In the genomic region with DNA sequence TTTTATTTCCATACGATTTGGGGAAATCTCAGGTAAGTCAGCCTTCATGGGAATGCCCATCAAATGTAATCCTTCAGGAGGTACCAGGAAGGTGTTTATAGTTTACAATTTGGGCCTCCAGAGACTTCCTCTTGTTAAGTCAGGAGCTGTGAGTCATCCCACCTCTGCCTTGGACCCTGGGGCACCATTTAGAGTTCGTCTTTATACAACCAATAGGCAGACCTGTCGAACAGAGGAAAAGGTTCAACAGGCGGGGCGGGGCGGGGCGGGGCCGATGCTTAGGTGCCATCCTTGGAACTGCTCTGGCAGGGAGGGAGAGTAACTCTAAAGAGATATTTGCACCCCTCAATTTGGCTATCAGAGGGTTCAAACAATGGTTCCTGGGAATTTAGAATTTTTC, we compare ENCODE assay signal across 33 mouse cellular contexts.
"Had no signal": no experiment of that assay in that cellular context is flagged by ENCODE, and none has a peak within 500 bp of the region (broad histone marks: within the 10 kb centered on the region; RNA-seq: fewer than 3 reads in every experiment).

No protein-coding gene starts in this region.

- DNase-seq: heart, postnatal 10 days; heart, postnatal 14 days; heart, postnatal 36 days; heart, postnatal 4 days; kidney, adult 11 months; kidney, adult 18-20 months; kidney, adult 2 months; kidney, adult 8-10 months; kidney, adult 9 months; kidney, postnatal 10 days; kidney, postnatal 14 days; kidney, postnatal 25 days; kidney, postnatal 36 days; kidney, postnatal 4 days; layer of hippocampus, adult 9-11 months; layer of hippocampus, postnatal 36 days had no signal

- ATAC-seq: hindbrain, embryonic 16.5 days; hindbrain, postnatal 0 days; inflammation-experienced regulatory T-cells, adult 6 months had no signal

- H3K27me3 ChIP-seq: heart, embryonic 12.5 days; heart, embryonic 13.5 days; heart, embryonic 15.5 days; hindbrain, embryonic 12.5 days; hindbrain, embryonic 13.5 days; hindbrain, embryonic 15.5 days; kidney, embryonic 15.5 days had no signal

- H3K4me1 ChIP-seq: heart, embryonic 10.5 days; heart, embryonic 15.5 days; hindbrain, embryonic 10.5 days; hindbrain, embryonic 12.5 days; hindbrain, embryonic 13.5 days; hindbrain, embryonic 15.5 days; kidney, embryonic 15.5 days had no signal

- H3K27ac ChIP-seq: heart, embryonic 10.5 days; heart, embryonic 13.5 days; heart, embryonic 15.5 days; hindbrain, embryonic 10.5 days; hindbrain, embryonic 12.5 days; hindbrain, embryonic 13.5 days; hindbrain, embryonic 14.5 days; hindbrain, embryonic 15.5 days; hindbrain, postnatal 0 days; kidney, embryonic 15.5 days; kidney, postnatal 0 days; layer of hippocampus, adult 2 months; left cerebral cortex, adult 2 months had no signal

- H3K36me3 ChIP-seq: heart, embryonic 10.5 days; heart, embryonic 12.5 days; heart, embryonic 13.5 days; heart, embryonic 15.5 days; hindbrain, embryonic 10.5 days; hindbrain, embryonic 12.5 days; hindbrain, embryonic 13.5 days; hindbrain, embryonic 15.5 days; kidney, embryonic 15.5 days had no signal

- H3K4me2 ChIP-seq: heart, embryonic 11.5 days; heart, embryonic 12.5 days; heart, embryonic 13.5 days; heart, embryonic 15.5 days; hindbrain, embryonic 12.5 days; hindbrain, embryonic 13.5 days; hindbrain, embryonic 14.5 days; hindbrain, embryonic 15.5 days; kidney, embryonic 15.5 days had no signal

- H3K4me3 ChIP-seq: heart, embryonic 10.5 days; heart, embryonic 12.5 days; heart, embryonic 13.5 days; heart, embryonic 15.5 days; hindbrain, embryonic 10.5 days; hindbrain, embryonic 12.5 days; hindbrain, embryonic 13.5 days; hindbrain, embryonic 15.5 days; kidney, embryonic 15.5 days; layer of hippocampus, adult 2 months; left cerebral cortex, adult 2 months had no signal

- H3K9ac ChIP-seq: heart, embryonic 12.5 days; heart, embryonic 13.5 days; heart, embryonic 15.5 days; hindbrain, embryonic 12.5 days; hindbrain, embryonic 13.5 days; hindbrain, embryonic 14.5 days; hindbrain, embryonic 15.5 days; kidney, embryonic 15.5 days had no signal

- H3K9me3 ChIP-seq: heart, embryonic 10.5 days; heart, embryonic 12.5 days; heart, embryonic 13.5 days; heart, embryonic 15.5 days; hindbrain, embryonic 10.5 days; hindbrain, embryonic 12.5 days; hindbrain, embryonic 13.5 days; hindbrain, embryonic 15.5 days; kidney, embryonic 15.5 days had no signal
